Mouse (Mus musculus) MEL (cell line): ENCODE data around the gene Zdhhc3. TPM values are rescaled to one million over a fixed set of nuclear protein-coding genes. Genes with fewer than 3 reads are reported as not detected.

Experiments used
- DNase-seq: peaks from one replicate; pipeline ENCODE4 v3.0.0; 2011; ENCODE audit warnings: low read depth, low spot score
- H3K27ac ChIP-seq: 2 replicates; pipeline ENCODE4 v1.5.1; 2012; ENCODE audit warnings: low read depth, mild to moderate bottlenecking, control low read depth, low read length, moderate library complexity; ENCODE audit not compliant: control insufficient read depth
- H3K27me3 ChIP-seq, 2 experiments: fragments of 150-350 bp in 1 of 2; sonication (generic) in 1 of 2; 2 replicates each; pipeline ENCODE4 v1.6.1; 2012; ENCODE audit warnings: low read length in 2 of 2, mild to moderate bottlenecking in 2 of 2, improper control_type of control experiment in 1 of 2, moderate library complexity in 1 of 2; ENCODE audit not compliant: insufficient read depth in 2 of 2, control insufficient read depth in 1 of 2
- H3K36me3 ChIP-seq, 2 experiments: 2 replicates each; pipeline ENCODE4 v1.6.1; 2012 to 2014; ENCODE audit warnings: low read length in 2 of 2, improper control_type of control experiment in 1 of 2, inconsistent platforms in 1 of 2, mild to moderate bottlenecking in 1 of 2; ENCODE audit not compliant: insufficient read depth in 2 of 2, control insufficient read depth in 1 of 2
- H3K4me1 ChIP-seq, 2 experiments: fragments of 150-350 bp in 1 of 2; sonication (generic) in 1 of 2; 2 replicates each; pipeline ENCODE4 v1.6.1; 2012; ENCODE audit warnings: low read length in 2 of 2, improper control_type of control experiment in 1 of 2, mild to moderate bottlenecking in 1 of 2; ENCODE audit not compliant: insufficient read depth in 2 of 2, control insufficient read depth in 1 of 2
- H3K4me3 ChIP-seq, 2 experiments: fragments of 150-350 bp in 1 of 2; sonication (generic) in 1 of 2; 2 replicates each; pipeline ENCODE4 v1.5.1; 2012; ENCODE audit warnings: low read depth in 2 of 2, low read length in 2 of 2, mild to moderate bottlenecking in 2 of 2, moderate library complexity in 2 of 2, control low read depth in 1 of 2, improper control_type of control experiment in 1 of 2; ENCODE audit not compliant: control insufficient read depth in 1 of 2, insufficient read depth in 1 of 2
- H3K79me2 ChIP-seq: 2 replicates; pipeline ENCODE4 v1.6.1; 2012; ENCODE audit warnings: mild to moderate bottlenecking, low read length, moderate library complexity; ENCODE audit not compliant: control insufficient read depth, poor library complexity, insufficient read depth
- H3K9ac ChIP-seq: 2 replicates; pipeline ENCODE4 v1.6.1; 2012; ENCODE audit warnings: low read depth, mild to moderate bottlenecking, control low read depth, low read length, moderate library complexity; ENCODE audit not compliant: control insufficient read depth, poor library complexity, severe bottlenecking
- H3K9me3 ChIP-seq: fragments of 150-350 bp; sonication (generic); replicated peaks from 2 replicates; pipeline ENCODE4 v1.6.1; 2012; ENCODE audit warnings: mild to moderate bottlenecking, low read length, improper control_type of control experiment, moderate library complexity; ENCODE audit not compliant: insufficient read depth
- BHLHE40 ChIP-seq: IDR thresholded peaks from 2 replicates; pipeline ENCODE4 v1.6.1; 2012; ENCODE audit warnings: low read depth, mild to moderate bottlenecking, inconsistent platforms, low read length, improper control_type of control experiment, borderline replicate concordance
- CHD1 ChIP-seq: IDR thresholded peaks from 2 replicates; pipeline ENCODE4 v1.6.1; 2012; ENCODE audit warnings: low read depth, mild to moderate bottlenecking, inconsistent platforms, low read length, improper control_type of control experiment
- CTCF ChIP-seq, 3 experiments: IDR thresholded peaks in 2 of 3; conservative IDR thresholded peaks in 1 of 3; 2 replicates each; pipeline ENCODE4 v1.5.1; 2011 to 2012; ENCODE audit warnings: low read length in 3 of 3, low read depth in 2 of 3, mild to moderate bottlenecking in 2 of 3, improper control_type of control experiment in 1 of 3, inconsistent platforms in 1 of 3, mixed read lengths in 1 of 3, moderate library complexity in 1 of 3; ENCODE audit not compliant: control insufficient read depth in 1 of 3, insufficient read depth in 1 of 3, poor library complexity in 1 of 3, severe bottlenecking in 1 of 3
- E2F4 ChIP-seq: IDR thresholded peaks from 2 replicates; pipeline ENCODE4 v1.6.1; 2011; ENCODE audit warnings: low read depth, low read length, improper control_type of control experiment, borderline replicate concordance
- ELF1 ChIP-seq: IDR thresholded peaks from 2 replicates; pipeline ENCODE4 v1.6.1; 2014; ENCODE audit warnings: low read depth, mild to moderate bottlenecking, inconsistent platforms, low read length, improper control_type of control experiment, moderate library complexity
- EP300 ChIP-seq, 2 experiments: IDR thresholded peaks; 2 replicates each; pipeline ENCODE4 v1.6.1; 2011; ENCODE audit warnings: improper control_type of control experiment in 2 of 2, low read length in 2 of 2, low read depth in 1 of 2, mild to moderate bottlenecking in 1 of 2
- ETS1 ChIP-seq: IDR thresholded peaks from 2 replicates; pipeline ENCODE4 v1.6.1; 2012; ENCODE audit warnings: low read depth, mild to moderate bottlenecking, inconsistent platforms, low read length, improper control_type of control experiment, moderate library complexity
- GATA1 ChIP-seq: IDR thresholded peaks from 2 replicates; pipeline ENCODE4 v1.6.1; 2011; ENCODE audit warnings: low read depth, low read length, improper control_type of control experiment
- HCFC1 ChIP-seq: IDR thresholded peaks from 2 replicates; pipeline ENCODE4 v1.6.1; 2012; ENCODE audit warnings: low read depth, mild to moderate bottlenecking, inconsistent platforms, low read length, improper control_type of control experiment, moderate library complexity
- JUND ChIP-seq: IDR thresholded peaks from 2 replicates; pipeline ENCODE4 v1.6.1; 2011; ENCODE audit warnings: low read depth, mild to moderate bottlenecking, improper control_type of control experiment, low read length
- MAX ChIP-seq: IDR thresholded peaks from 2 replicates; pipeline ENCODE4 v1.6.1; 2011; ENCODE audit warnings: low read length, improper control_type of control experiment
- MAZ ChIP-seq: IDR thresholded peaks from 2 replicates; pipeline ENCODE4 v1.6.1; 2012; ENCODE audit warnings: low read depth, mild to moderate bottlenecking, inconsistent platforms, low read length, improper control_type of control experiment
- MXI1 ChIP-seq: IDR thresholded peaks from 2 replicates; pipeline ENCODE4 v1.6.1; 2011; ENCODE audit warnings: mild to moderate bottlenecking, low read depth, low read length, improper control_type of control experiment
- MYB ChIP-seq: IDR thresholded peaks from 2 replicates; pipeline ENCODE4 v1.6.1; 2011; ENCODE audit warnings: mild to moderate bottlenecking, low read depth, low read length, improper control_type of control experiment
- POLR2A ChIP-seq, 2 experiments: IDR thresholded peaks; 2 replicates each; pipeline ENCODE4 v1.6.1; 2011 to 2012; ENCODE audit warnings: low read length in 2 of 2, mild to moderate bottlenecking in 2 of 2, control low read depth in 1 of 2, improper control_type of control experiment in 1 of 2, low read depth in 1 of 2, moderate library complexity in 1 of 2; ENCODE audit not compliant: control insufficient read depth in 1 of 2, insufficient read depth in 1 of 2, poor library complexity in 1 of 2
- POLR2AphosphoS2 ChIP-seq: IDR thresholded peaks from 2 replicates; pipeline ENCODE4 v1.6.1; 2011; ENCODE audit warnings: low read length, improper control_type of control experiment
- POLR2AphosphoS5 ChIP-seq: IDR thresholded peaks from 2 replicates; pipeline ENCODE4 v1.6.1; 2012; ENCODE audit warnings: low read depth, borderline replicate concordance, mild to moderate bottlenecking, inconsistent platforms, low read length, moderate library complexity, mixed read lengths
- RAD21 ChIP-seq: IDR thresholded peaks from 2 replicates; pipeline ENCODE4 v1.6.1; 2011; ENCODE audit warnings: mild to moderate bottlenecking, low read depth, low read length, improper control_type of control experiment
- RCOR1 ChIP-seq: IDR thresholded peaks from 2 replicates; pipeline ENCODE4 v1.6.1; 2012; ENCODE audit warnings: low read depth, mild to moderate bottlenecking, inconsistent platforms, low read length, improper control_type of control experiment
- SIN3A ChIP-seq: IDR thresholded peaks from 2 replicates; pipeline ENCODE4 v1.6.1; 2012; ENCODE audit warnings: low read length, improper control_type of control experiment, inconsistent platforms
- SMC3 ChIP-seq: IDR thresholded peaks from 2 replicates; pipeline ENCODE4 v1.6.1; 2011; ENCODE audit warnings: low read depth, low read length, improper control_type of control experiment
- TAL1 ChIP-seq: IDR thresholded peaks from 2 replicates; pipeline ENCODE4 v1.6.1; 2012; ENCODE audit warnings: mild to moderate bottlenecking, inconsistent platforms, low read length, moderate library complexity, mixed read lengths
- TCF12 ChIP-seq: IDR thresholded peaks from 2 replicates; pipeline ENCODE4 v1.6.1; 2014; ENCODE audit warnings: low read depth, mild to moderate bottlenecking, inconsistent platforms, low read length, improper control_type of control experiment, moderate library complexity
- UBTF ChIP-seq: IDR thresholded peaks from 2 replicates; pipeline ENCODE4 v1.6.1; 2012; ENCODE audit warnings: low read depth, mild to moderate bottlenecking, inconsistent platforms, low read length, improper control_type of control experiment, moderate library complexity, borderline replicate concordance; ENCODE audit not compliant: insufficient read depth
- ZC3H11A ChIP-seq: IDR thresholded peaks from 2 replicates; pipeline ENCODE4 v1.6.1; 2012; ENCODE audit warnings: low read depth, mild to moderate bottlenecking, inconsistent platforms, low read length, improper control_type of control experiment
- ZKSCAN1 ChIP-seq: IDR thresholded peaks from 2 replicates; pipeline ENCODE4 v1.6.1; 2012; ENCODE audit warnings: low read depth, mild to moderate bottlenecking, inconsistent platforms, low read length, improper control_type of control experiment, moderate library complexity
- ZMIZ1 ChIP-seq: IDR thresholded peaks from 2 replicates; pipeline ENCODE4 v1.6.1; 2012; ENCODE audit warnings: low read depth, mild to moderate bottlenecking, inconsistent platforms, low read length, improper control_type of control experiment, moderate library complexity
- ZNF384 ChIP-seq: IDR thresholded peaks from 2 replicates; pipeline ENCODE4 v1.6.1; 2012; ENCODE audit warnings: low read depth, mild to moderate bottlenecking, inconsistent platforms, low read length, improper control_type of control experiment
- polyA plus RNA-seq, 2 experiments: library from polyadenylated mRNA; stranded (reverse) in 1 of 2; unstranded in 1 of 2; fragments of >175 nt in 1 of 2; fragments of >200 nt in 1 of 2; gene quantifications; 2 replicates each; pipeline versions ENCODE4 v1.2.1 to v1.2.4; 2012; ENCODE audit warnings: low replicate concordance in 2 of 2, low read depth in 1 of 2; ENCODE audit not compliant: insufficient read length in 2 of 2, insufficient read depth in 1 of 2, missing spikeins in 1 of 2
- total RNA-seq: library from RNA; depleted of rRNA; stranded (reverse); fragments of 300-350 nt; gene quantifications from 2 replicates; pipeline ENCODE4 v1.2.3, GENCODE M21; 2012

Gene Zdhhc3
- total and polyA plus RNA-seq, 3 experiments = 51.8 to 98.1 (median 92.0) TPM

DNA sequence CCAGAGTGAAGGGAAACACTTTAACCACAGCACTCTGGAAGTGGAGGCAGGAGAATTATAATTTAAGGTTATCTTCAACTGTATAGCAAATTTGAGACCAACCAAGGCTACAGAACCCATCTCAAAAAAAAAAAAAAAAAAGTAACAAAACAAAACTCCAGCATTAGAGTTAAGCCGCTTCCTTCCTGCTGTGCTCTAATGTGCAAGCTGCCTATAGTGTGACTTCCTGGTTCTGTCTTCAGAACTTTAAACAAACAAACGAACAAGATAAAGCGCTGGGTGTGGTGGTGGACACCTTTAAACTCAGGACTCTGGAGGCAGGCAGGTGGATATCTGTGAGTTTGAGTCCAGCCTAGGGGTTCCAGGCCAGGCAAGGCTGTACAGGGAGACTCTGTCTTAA, 39.0 kb upstream of the Zdhhc3 start:
- peak overlapping the region in 1 of 2 experiments; percentile 15; a peak in 1 of 4 replicates for H3K4me3 ChIP-seq
- H3K27ac ChIP-seq = peak overlapping the region; percentile 35
- no peaks in the 10 kb centered on the region for H3K79me2 ChIP-seq
- no peaks in the 10 kb centered on the region for H3K9me3 ChIP-seq
- H3K36me3 ChIP-seq = peaks cover 0 to 6% of the 10 kb centered on the region in 2 experiments; a peak in 2 of 4 replicates
- peaks cover 2 to 8% of the 10 kb centered on the region in 2 experiments; a peak in 2 of 4 replicates for H3K4me1 ChIP-seq
- peak overlapping the region; percentile 38 for H3K9ac ChIP-seq
- H3K27me3 ChIP-seq = no peaks in the 10 kb centered on the region
- DNase-seq = peak; percentile 50
- TF ChIP-seq ETS1 = no peak
- peak; percentile 36; the same call in 1 of the 2 replicates for TF ChIP-seq SIN3A
- peak; percentile 85 for TF ChIP-seq ZNF384
- TF ChIP-seq JUND = no peak
- TF ChIP-seq ELF1 = peak; percentile 83
- 0 out of 2 replicates have a peak, but pooled peaks have one; percentile 5 for TF ChIP-seq GATA1
- TF ChIP-seq MAZ = no peak
- TF ChIP-seq RCOR1 = no peak
- no peak for TF ChIP-seq ZKSCAN1
- TF ChIP-seq EP300 (IDR thresholded peaks at IDR 0.05; ENCODE audit: low read depth in 1 of 2, low read length in 2 of 2) = peak in 1 of 2 experiments; percentile 31; a peak in 1 of 4 replicates
- no peak for TF ChIP-seq MAX
- TF ChIP-seq HCFC1 = 0 out of 2 replicates have a peak, but pooled peaks have one; percentile 27
- no peak for TF ChIP-seq CTCF (IDR thresholded peaks at IDR 0.05 in 2 of 3, conservative IDR thresholded peaks at IDR 0.05 in 1 of 3; ENCODE audit: control insufficient read depth in 1 of 3, insufficient read depth in 1 of 3, low read depth in 2 of 3, low read length in 3 of 3, poor library complexity in 1 of 3, severe bottlenecking in 1 of 3)
- no peak for TF ChIP-seq POLR2AphosphoS2

DNA sequence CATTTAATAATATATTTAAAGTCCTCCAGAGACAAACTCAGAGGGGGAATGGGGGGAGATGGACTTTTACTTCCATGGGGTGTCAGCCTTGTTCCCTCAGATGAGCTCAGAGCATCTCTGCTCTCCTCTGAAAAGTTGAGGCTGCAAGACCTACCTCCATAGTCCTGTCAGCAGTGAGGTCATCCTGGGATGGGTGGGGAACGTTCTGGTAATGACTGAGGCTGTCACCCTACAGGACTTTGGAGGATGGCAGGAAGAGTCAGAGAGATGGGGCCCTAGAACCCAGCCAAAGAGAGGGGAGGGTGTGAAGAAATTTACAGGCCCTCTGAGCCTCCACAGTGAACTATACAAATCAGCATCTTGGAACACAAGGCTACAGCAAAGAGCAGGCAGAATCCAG, 38.6 kb upstream of the Zdhhc3 start:
- H3K4me3 ChIP-seq = no peak overlapping the region
- H3K36me3 ChIP-seq = peaks cover 0 to 6% of the 10 kb centered on the region in 2 experiments; a peak in 2 of 4 replicates
- H3K4me1 ChIP-seq = peaks cover 2 to 8% of the 10 kb centered on the region in 2 experiments; a peak in 2 of 4 replicates
- no peaks in the 10 kb centered on the region for H3K27me3 ChIP-seq
- H3K79me2 ChIP-seq = no peaks in the 10 kb centered on the region
- H3K9me3 ChIP-seq = no peaks in the 10 kb centered on the region
- TF ChIP-seq POLR2AphosphoS5 = no peak
- TF ChIP-seq SIN3A = no peak
- TF ChIP-seq EP300 (IDR thresholded peaks at IDR 0.05; ENCODE audit: low read depth in 1 of 2, low read length in 2 of 2) = no peak
- TF ChIP-seq POLR2A (IDR thresholded peaks at IDR 0.05; ENCODE audit: control insufficient read depth in 1 of 2, insufficient read depth in 1 of 2, low read depth in 1 of 2, low read length in 2 of 2, poor library complexity in 1 of 2) = no peak
- no peak for TF ChIP-seq TAL1
- TF ChIP-seq BHLHE40 = no peak
- TF ChIP-seq ZMIZ1 = no peak
- TF ChIP-seq MYB = no peak
- no peak for TF ChIP-seq MXI1
- TF ChIP-seq UBTF = no peak
- TF ChIP-seq SMC3 = no peak
- no peak for TF ChIP-seq TCF12
- TF ChIP-seq E2F4 = no peak
- no peak for TF ChIP-seq ZC3H11A
- TF ChIP-seq POLR2AphosphoS2 = no peak
- TF ChIP-seq RAD21 = no peak
- TF ChIP-seq RCOR1 = no peak
- TF ChIP-seq CTCF (IDR thresholded peaks at IDR 0.05 in 2 of 3, conservative IDR thresholded peaks at IDR 0.05 in 1 of 3; ENCODE audit: control insufficient read depth in 1 of 3, insufficient read depth in 1 of 3, low read depth in 2 of 3, low read length in 3 of 3, poor library complexity in 1 of 3, severe bottlenecking in 1 of 3) = no peak
- no peak for TF ChIP-seq CHD1
- TF ChIP-seq, all 39 proteins: peak for 0
- DNase-seq = no peak
- Histone ChIP-seq H3K9ac (peak overlapping the region; percentile 38), H3K27ac (peak overlapping the region; percentile 28; the same call in 1 of the 2 replicates)
